Mouse (Mus musculus): ENCODE results near the gene Mup16.
"Not testable (repeated sequence)": the region's sequence is repeated elsewhere in the genome, so short reads cannot be mapped to it uniquely, and the experiment has no call there.

Gene Mup16

GRCm38 (mm10) chr4:61519431-61519830 is at the start of gene Mup16:
TSS of gene Mup16 (minus strand) at chr4:61519531.
- not testable (repeated sequence) for DNase-seq

GRCm38 (mm10) chr4:61555887-61556286 is 36.6 kb upstream of the Mup16 start:
- not testable (repeated sequence) for DNase-seq
